Mouse (Mus musculus) lung, adult 2 months (tissue): ENCODE data around the gene Ep400.
"Not testable (repeated sequence)": the region's sequence is repeated elsewhere in the genome, so short reads cannot be mapped to it uniquely, and the experiment has no call there.

Experiments used
- CTCF ChIP-seq: fragments of 200-500 bp; IDR thresholded peaks from 2 replicates; pipeline ENCODE4 v1.5.1; 2011; ENCODE audit warnings: mild to moderate bottlenecking, low read length, control low read depth; ENCODE audit not compliant: insufficient read depth
- POLR2A ChIP-seq: fragments of 200-500 bp; IDR thresholded peaks from 2 replicates; pipeline ENCODE4 v1.6.1; 2011; ENCODE audit warnings: low read depth, mild to moderate bottlenecking, control low read depth, low read length, borderline replicate concordance; ENCODE audit errors: extremely low read depth

DNA sequence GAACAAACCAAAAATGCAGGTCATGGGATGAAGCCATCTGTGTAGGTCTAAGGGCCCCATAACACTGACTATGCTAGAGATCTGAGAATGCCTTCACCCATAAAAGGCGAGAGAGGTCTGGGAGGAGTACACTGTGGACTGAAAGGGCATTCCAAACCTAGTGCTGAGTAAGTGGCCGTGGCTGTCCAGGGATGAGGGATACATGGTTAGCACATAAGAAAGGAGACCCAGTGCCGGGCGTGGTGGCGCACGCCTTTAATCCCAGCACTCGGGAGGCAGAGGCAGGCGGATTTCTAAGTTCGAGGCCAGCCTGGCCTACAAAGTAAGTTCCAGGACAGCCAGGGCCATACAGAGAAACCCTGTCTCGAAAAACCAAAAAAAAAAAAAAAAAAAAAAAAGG is 2.4 kb upstream of the Ep400 start:
- not testable (repeated sequence) for TF ChIP-seq POLR2A, CTCF
